Mouse (Mus musculus) CH12.LX (cell line): ENCODE data around the gene Ddah2. TPM values are rescaled to one million over a fixed set of nuclear protein-coding genes. Genes with fewer than 3 reads are reported as not detected.

Source experiments
- DNase-seq: peaks from one replicate; pipeline ENCODE4 v3.0.0-alpha.2; 2013; ENCODE audit errors: extremely low read depth
- H3K27ac ChIP-seq: 2 replicates; pipeline ENCODE4 v1.5.1; 2012; ENCODE audit warnings: low read depth, mild to moderate bottlenecking, control low read depth, moderate library complexity; ENCODE audit not compliant: insufficient read depth
- H3K27me3 ChIP-seq: replicated peaks from 2 replicates; pipeline ENCODE3; 2012; ENCODE audit warnings: inconsistent platforms
- H3K36me3 ChIP-seq, 2 experiments: replicated peaks in 1 of 2; 2 replicates each; pipeline versions ENCODE3 to v1.6.1; 2012; ENCODE audit warnings: inconsistent platforms in 1 of 2, low read length in 1 of 2, mild to moderate bottlenecking in 1 of 2, mixed read lengths in 1 of 2, moderate library complexity in 1 of 2; ENCODE audit not compliant: control insufficient read depth in 1 of 2, insufficient read depth in 1 of 2
- H3K4me1 ChIP-seq, 2 experiments: 2 replicates each; pipeline ENCODE4 v1.6.1; 2012; ENCODE audit warnings: inconsistent platforms in 1 of 2, moderate library complexity in 1 of 2; ENCODE audit not compliant: insufficient read depth in 2 of 2, control insufficient read depth in 1 of 2
- H3K4me2 ChIP-seq: 2 replicates; pipeline ENCODE4 v1.6.1; 2012; ENCODE audit warnings: low read depth, mild to moderate bottlenecking, control low read depth; ENCODE audit not compliant: poor library complexity, insufficient read depth, severe bottlenecking
- H3K4me3 ChIP-seq, 3 experiments: fragments of 150-350 bp in 1 of 3; sonication (generic) in 1 of 3; replicated peaks in 1 of 3; 2 replicates each; pipeline versions ENCODE3 to v1.5.1; 2011 to 2012; ENCODE audit warnings: low read depth in 2 of 3, low read length in 2 of 3, mild to moderate bottlenecking in 2 of 3, moderate library complexity in 2 of 3, control low read depth in 1 of 3, improper control_type of control experiment in 1 of 3, inconsistent platforms in 1 of 3, mixed read lengths in 1 of 3; ENCODE audit not compliant: poor library complexity in 1 of 3
- H3K79me2 ChIP-seq: replicated peaks from 2 replicates; pipeline ENCODE4 v1.6.1; 2012; ENCODE audit warnings: mild to moderate bottlenecking, moderate library complexity; ENCODE audit not compliant: control insufficient read depth, poor library complexity, insufficient read depth, severe bottlenecking; ENCODE audit errors: extremely low read depth
- H3K9ac ChIP-seq: 2 replicates; pipeline ENCODE4 v1.6.1; 2012; ENCODE audit warnings: low read depth, mild to moderate bottlenecking, control low read depth, moderate library complexity; ENCODE audit not compliant: insufficient read depth
- H3K9me3 ChIP-seq: replicated peaks from 2 replicates; pipeline ENCODE3; 2012; ENCODE audit warnings: low read length, inconsistent platforms, mixed read lengths
- BHLHE40 ChIP-seq: IDR thresholded peaks from 2 replicates; pipeline ENCODE4 v1.6.1; 2011; ENCODE audit warnings: mild to moderate bottlenecking, low read depth, low read length, improper control_type of control experiment
- CHD1 ChIP-seq: IDR thresholded peaks from 2 replicates; pipeline ENCODE4 v1.6.1; 2012; ENCODE audit warnings: low read depth, low read length, improper control_type of control experiment, inconsistent platforms
- CHD2 ChIP-seq: IDR thresholded peaks from 2 replicates; pipeline ENCODE4 v1.6.1; 2011; ENCODE audit warnings: low read length, improper control_type of control experiment
- CTCF ChIP-seq, 2 experiments: IDR thresholded peaks in 1 of 2; conservative IDR thresholded peaks in 1 of 2; 2 replicates each; pipeline ENCODE4 v1.5.1; 2011 to 2012; ENCODE audit warnings: low read depth in 2 of 2, low read length in 2 of 2, improper control_type of control experiment in 1 of 2, inconsistent platforms in 1 of 2, mild to moderate bottlenecking in 1 of 2, moderate library complexity in 1 of 2
- ETS1 ChIP-seq: conservative IDR thresholded peaks from 2 replicates; pipeline ENCODE4 v1.6.1; 2012; ENCODE audit warnings: low read depth, mild to moderate bottlenecking, inconsistent platforms, low read length, improper control_type of control experiment, moderate library complexity
- HCFC1 ChIP-seq: IDR thresholded peaks from 2 replicates; pipeline ENCODE4 v1.6.1; 2012; ENCODE audit warnings: low read depth, mild to moderate bottlenecking, inconsistent platforms, low read length, improper control_type of control experiment
- JUND ChIP-seq: conservative IDR thresholded peaks from 2 replicates; pipeline ENCODE4 v1.6.1; 2011; ENCODE audit warnings: low read depth, low read length, improper control_type of control experiment
- KAT2A ChIP-seq: IDR thresholded peaks from 2 replicates; pipeline ENCODE4 v1.6.1; 2012; ENCODE audit warnings: low read length, improper control_type of control experiment, inconsistent platforms; ENCODE audit not compliant: insufficient replicate concordance
- MAX ChIP-seq: IDR thresholded peaks from 2 replicates; pipeline ENCODE4 v1.6.1; 2011; ENCODE audit warnings: low read length, improper control_type of control experiment
- MAZ ChIP-seq: IDR thresholded peaks from 2 replicates; pipeline ENCODE4 v1.6.1; 2012; ENCODE audit warnings: low read depth, mild to moderate bottlenecking, inconsistent platforms, low read length, improper control_type of control experiment, moderate library complexity
- MYC ChIP-seq: IDR thresholded peaks from 2 replicates; pipeline ENCODE4 v1.6.1; 2011; ENCODE audit warnings: low read depth, mild to moderate bottlenecking, improper control_type of control experiment, low read length
- NELFE ChIP-seq: IDR thresholded peaks from 2 replicates; pipeline ENCODE4 v1.6.1; 2011; ENCODE audit warnings: low read depth, low read length, improper control_type of control experiment
- NRF1 ChIP-seq: IDR thresholded peaks from 2 replicates; pipeline ENCODE4 v1.6.1; 2014; ENCODE audit warnings: low read depth, mild to moderate bottlenecking, inconsistent platforms, low read length, improper control_type of control experiment, moderate library complexity
- POLR2AphosphoS2 ChIP-seq: IDR thresholded peaks from 2 replicates; pipeline ENCODE4 v1.6.1; 2011; ENCODE audit warnings: low read depth, low read length, improper control_type of control experiment
- RCOR1 ChIP-seq: conservative IDR thresholded peaks from 2 replicates; pipeline ENCODE4 v1.6.1; 2012; ENCODE audit warnings: low read depth, mild to moderate bottlenecking, inconsistent platforms, low read length, improper control_type of control experiment
- SMC3 ChIP-seq: IDR thresholded peaks from 2 replicates; pipeline ENCODE4 v1.6.1; 2011; ENCODE audit warnings: low read depth, low read length, improper control_type of control experiment
- TBP ChIP-seq: conservative IDR thresholded peaks from 2 replicates; pipeline ENCODE4 v1.6.1; 2011; ENCODE audit warnings: low read depth, low read length, improper control_type of control experiment
- USF2 ChIP-seq: conservative IDR thresholded peaks from 2 replicates; pipeline ENCODE4 v1.6.1; 2011; ENCODE audit warnings: low read depth, low read length, improper control_type of control experiment
- ZC3H11A ChIP-seq: IDR thresholded peaks from 2 replicates; pipeline ENCODE4 v1.6.1; 2012; ENCODE audit warnings: low read depth, mild to moderate bottlenecking, inconsistent platforms, low read length, improper control_type of control experiment
- ZKSCAN1 ChIP-seq: IDR thresholded peaks from 2 replicates; pipeline ENCODE4 v1.6.1; 2012; ENCODE audit warnings: low read depth, inconsistent platforms, low read length, improper control_type of control experiment, borderline replicate concordance
- ZMIZ1 ChIP-seq: IDR thresholded peaks from 2 replicates; pipeline ENCODE4 v1.6.1; 2012; ENCODE audit warnings: low read depth, mild to moderate bottlenecking, inconsistent platforms, low read length, improper control_type of control experiment
- dilution Hi-C: fragments of 300-500 bp; cut with MboI; formaldehyde crosslinking; loops from 2 replicates; pipeline ENCODE4 v1.14.3; 2020; ENCODE audit warnings: low sequenced_read_pairs; ENCODE audit not compliant: extremely low pct_unique_long_range_greater_than_20kb, extremely low pct_ligation_motif_present
- in situ Hi-C: fragments of 300-500 bp; cut with MboI; formaldehyde crosslinking; loops from 3 replicates; pipeline ENCODE4 v1.14.3; 2019; ENCODE audit warnings: low sequenced_read_pairs, low pct_ligation_motif_present, low pct_unique_long_range_greater_than_20kb, mixed read lengths
- polyA plus RNA-seq: library from polyadenylated mRNA; unstranded; fragments of >175 nt; gene quantifications from 2 replicates; pipeline ENCODE4 v1.2.1, GENCODE M21; 2012; ENCODE audit warnings: low read depth; ENCODE audit not compliant: insufficient read length
- total RNA-seq, 2 experiments: library from RNA; depleted of rRNA; stranded (reverse); fragments of 300-350 nt in 1 of 2; fragments of >200 nt in 1 of 2; gene quantifications; 2 replicates each; pipeline ENCODE4 v1.2.3; 2012 to 2014

The Ddah2 gene
- total and polyA plus RNA-seq, 3 experiments = 0.94 to 4.8 (median 3.4) TPM

DNA sequence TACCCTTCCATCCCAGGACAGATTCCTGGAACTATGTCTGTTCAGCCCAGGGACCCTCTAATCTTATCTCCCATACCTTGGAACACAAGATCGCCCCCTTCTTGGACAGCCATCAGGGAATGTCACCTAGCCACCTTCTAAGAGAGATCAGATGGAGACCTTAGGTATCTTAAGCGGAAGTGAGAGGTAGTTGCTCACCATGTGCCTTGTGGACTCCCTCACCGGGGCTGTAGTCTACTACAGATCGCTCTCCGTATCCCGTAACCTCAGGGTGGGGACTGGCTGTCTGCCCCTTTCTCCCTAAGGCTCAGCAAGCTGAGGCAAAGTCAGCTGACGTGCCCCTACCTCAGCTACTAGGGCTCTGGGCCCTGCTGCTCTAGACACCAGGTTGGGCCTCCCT is 45.2 kb downstream of the Ddah2 start:
- H3K4me2 ChIP-seq = no peak overlapping the region
- H3K36me3 ChIP-seq = peaks cover 40 to 59% of the 10 kb centered on the region in 2 experiments
- in situ Hi-C loops (no loop called here), dilution Hi-C loops (no loop called here)
- TF ChIP-seq HCFC1 = no peak
- no peak for TF ChIP-seq ZKSCAN1
- no peak for TF ChIP-seq MAZ
- TF ChIP-seq BHLHE40 = no peak
- TF ChIP-seq NELFE = no peak
- no peak for TF ChIP-seq MAX
- no peak for TF ChIP-seq TBP
- no peak for TF ChIP-seq NRF1
- TF ChIP-seq SMC3 = no peak
- no peak for TF ChIP-seq ETS1
- TF ChIP-seq ZC3H11A = no peak
- no peak for TF ChIP-seq CTCF (conservative IDR thresholded peaks at IDR 0.05 in 1 of 2, IDR thresholded peaks at IDR 0.05 in 1 of 2; ENCODE audit: low read depth in 2 of 2, low read length in 2 of 2)
- no peak for TF ChIP-seq CHD2
- no peak for TF ChIP-seq KAT2A
- TF ChIP-seq POLR2AphosphoS2 = no peak
- H3K9me3 ChIP-seq = no peaks in the 10 kb centered on the region
- no peak overlapping the region for H3K27ac ChIP-seq
- no peak overlapping the region for H3K9ac ChIP-seq
- no peak overlapping the region for H3K4me3 ChIP-seq
- H3K27me3 ChIP-seq = no peaks in the 10 kb centered on the region
- H3K79me2 ChIP-seq = no peaks in the 10 kb centered on the region
- peaks cover 0 to 4% of the 10 kb centered on the region in 2 experiments; a peak in 1 of 4 replicates for H3K4me1 ChIP-seq
- no peak for DNase-seq

DNA sequence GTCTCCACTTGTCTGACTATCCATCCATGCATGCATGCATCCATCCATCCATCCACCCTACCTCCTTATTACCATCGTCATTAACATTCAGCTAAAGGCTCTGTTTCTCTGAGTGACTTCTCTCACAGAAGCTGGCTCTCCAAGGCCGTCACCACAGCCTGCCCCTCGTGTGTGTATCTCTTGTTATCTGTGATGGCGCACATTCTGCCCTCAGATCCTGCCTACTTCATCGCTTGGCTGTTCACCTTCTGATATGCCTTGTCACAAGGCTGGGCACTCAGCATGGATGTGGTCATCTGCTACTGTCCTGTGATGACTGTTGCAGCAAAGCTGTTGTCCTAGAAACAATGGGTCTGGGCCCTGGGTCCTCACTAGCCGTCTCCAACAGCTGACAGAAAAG is 45.9 kb downstream of the Ddah2 start:
- H3K4me3 ChIP-seq = no peak overlapping the region
- H3K4me1 ChIP-seq = peaks cover 0 to 4% of the 10 kb centered on the region in 2 experiments; a peak in 1 of 4 replicates
- no peak overlapping the region for H3K27ac ChIP-seq

More for the DNA sequence above, 45.9 kb downstream of the Ddah2 start:
- H3K9me3 ChIP-seq = no peaks in the 10 kb centered on the region
- dilution Hi-C loops = no loop called here
- no peaks in the 10 kb centered on the region for H3K79me2 ChIP-seq
- in situ Hi-C loops = no loop called here
- H3K4me2 ChIP-seq = no peak overlapping the region
- TF ChIP-seq JUND (no peak), HCFC1 (no peak), ZMIZ1 (no peak), ZC3H11A (no peak), MYC (no peak), CHD1 (no peak), ETS1 (no peak), USF2 (no peak), MAX (no peak), TBP (no peak), RCOR1 (no peak), MAZ (no peak), CHD2 (no peak), POLR2AphosphoS2 (no peak)
- DNase-seq = no peak
- H3K36me3 ChIP-seq = peaks cover 35 to 52% of the 10 kb centered on the region in 2 experiments
- no peak overlapping the region for H3K9ac ChIP-seq
- no peaks in the 10 kb centered on the region for H3K27me3 ChIP-seq
